Mouse (Mus musculus): ENCODE results near the gene Eed. TPM values are rescaled to one million over a fixed set of nuclear protein-coding genes. Genes with fewer than 3 reads are reported as not detected.
A peak's percentile ranks its signal among the peaks of the same experiment; 100 is the strongest.

Gene Eed
- total RNA-seq, 2 experiments from 2014 or later = 33.2 to 33.9 TPM

GRCm38 (mm10) chr7:89983441-89983840, 2.7 kb upstream of the Eed start:
- peak in 1 of 2 experiments; percentile 9 for DNase-seq (ENCODE audit: low spot score in 2 of 2)

- DNase-seq (ENCODE audit: low spot score in 2 of 2) = no peak
These were observed 774 bp upstream of the Eed start for GRCm38 (mm10) chr7:89981557-89981956.

GRCm38 (mm10) chr7:89980133-89980484, 674 bp downstream of the Eed start:
- no peak for DNase-seq (ENCODE audit: low spot score in 2 of 2)

- peak in 1 of 2 experiments; percentile 4 for DNase-seq (ENCODE audit: low spot score in 2 of 2)
These were observed 1.2 kb downstream of the Eed start for GRCm38 (mm10) chr7:89979432-89980130.

- DNase-seq (ENCODE audit: low spot score in 2 of 2) = no peak
These were observed 4.0 kb downstream of the Eed start for GRCm38 (mm10) chr7:89976796-89977195.

- DNase-seq (ENCODE audit: low spot score in 2 of 2) = no peak
These were observed 5.2 kb downstream of the Eed start for GRCm38 (mm10) chr7:89975571-89975970.

- DNase-seq (ENCODE audit: low spot score in 2 of 2) = no peak
These were observed 13.5 kb downstream of the Eed start for GRCm38 (mm10) chr7:89967235-89967634.

GRCm38 (mm10) chr7:89966771-89967170, 14.0 kb downstream of the Eed start:
- DNase-seq (ENCODE audit: low spot score in 2 of 2) = no peak

- no peak for DNase-seq (ENCODE audit: low spot score in 2 of 2)
These were observed 17.6 kb downstream of the Eed start for GRCm38 (mm10) chr7:89963135-89963534.

- no peak for DNase-seq (ENCODE audit: low spot score in 2 of 2)
These were observed 23.5 kb downstream of the Eed start for GRCm38 (mm10) chr7:89957300-89957699.

- no peak for DNase-seq (ENCODE audit: low spot score in 2 of 2)
These were observed 26.5 kb downstream of the Eed start for GRCm38 (mm10) chr7:89954261-89954660.

GRCm38 (mm10) chr7:89949403-89949802, 31.4 kb downstream of the Eed start:
- DNase-seq (ENCODE audit: low spot score in 2 of 2) = no peak

GRCm38 (mm10) chr7:89948026-89948425, 32.8 kb downstream of the Eed start:
- DNase-seq (ENCODE audit: low spot score in 2 of 2) = no peak

GRCm38 (mm10) chr7:89940571-89941463, 40.0 kb downstream of the Eed start, which contains the start of gene Hikeshi:
Hikeshi (minus strand) TSS chr7:89941204.
- peak; percentile 92 to 98 for DNase-seq (ENCODE audit: low spot score in 2 of 2)

- no peak for DNase-seq (ENCODE audit: low spot score in 2 of 2)
These were observed 41.1 kb downstream of the Eed start for GRCm38 (mm10) chr7:89939497-89940353.

GRCm38 (mm10) chr7:89923441-89924180, 57.2 kb downstream of the Eed start:
- DNase-seq (ENCODE audit: low spot score in 2 of 2) = peak; percentile 76 to 90

GRCm38 (mm10) chr7:89917776-89918175, 63.0 kb downstream of the Eed start:
- no peak for DNase-seq (ENCODE audit: low spot score in 2 of 2)

- DNase-seq (ENCODE audit: low spot score in 2 of 2) = no peak
These were observed 64.1 kb downstream of the Eed start for GRCm38 (mm10) chr7:89916711-89917110.

GRCm38 (mm10) chr7:89913432-89914158, 67.2 kb downstream of the Eed start:
- DNase-seq (ENCODE audit: low spot score in 2 of 2) = no peak

GRCm38 (mm10) chr7:89912356-89912755, 68.4 kb downstream of the Eed start:
- no peak for DNase-seq (ENCODE audit: low spot score in 2 of 2)
